ENCODE assay signal across 21 mouse cellular contexts in genomic region chr1:78641791-78642190, GRCm38 (mm10). TPM values are rescaled to one million over a fixed set of nuclear protein-coding genes. Genes with fewer than 3 reads are reported as not detected.
DNase-seq lines count a peak whose midpoint lies in the region; ATAC-seq and TF ChIP-seq lines count a peak whose summit lies in the region.
"Had no signal": no experiment of that assay in that cellular context is flagged by ENCODE, and none has a peak within 500 bp of the region (broad histone marks: within the 10 kb centered on the region; RNA-seq: fewer than 3 reads in every experiment).

No protein-coding gene starts in this region.

- 0 out of 2 replicates have a peak, but pooled peaks have one; percentile 14 for ATAC-seq in heart, embryonic 16.5 days (replicated peaks; ENCODE audit: extremely low read depth, insufficient read depth, low FRiP score)
- ATAC-seq in lung, embryonic 15.5 days (ENCODE audit: borderline replicate concordance, extremely low read depth, low FRiP score, low TSS enrichment): peak; percentile 49; the same call in 1 of the 2 replicates
- ATAC-seq in lung, postnatal 0 days: no peak
- ATAC-seq in midbrain, embryonic 11.5 days (ENCODE audit: low FRiP score): no peak
- no peak for ATAC-seq in midbrain, postnatal 0 days (ENCODE audit: low FRiP score)
- ATAC-seq: forebrain, embryonic 14.5 days had no signal

- H3K9ac ChIP-seq in heart, embryonic 16.5 days (ENCODE audit: low read length): no peak overlapping the region
- H3K9ac ChIP-seq in lung, embryonic 15.5 days: no peak overlapping the region
- H3K9ac ChIP-seq in lung, postnatal 0 days (replicated peaks; ENCODE audit: low read depth): no peak overlapping the region
- no peak overlapping the region for H3K9ac ChIP-seq in midbrain, embryonic 11.5 days (ENCODE audit: low read length)
- H3K9ac ChIP-seq in midbrain, postnatal 0 days (replicated peaks; ENCODE audit: low read length, poor library complexity, severe bottlenecking): no peak overlapping the region
- H3K9ac ChIP-seq: embryonic facial prominence, embryonic 13.5 days; embryonic facial prominence, embryonic 15.5 days; forebrain, embryonic 12.5 days had no signal

- WGBS in heart, embryonic 16.5 days: 91% methylated on average over 3 of the region's 3 CpGs
- 96% methylated on average over 3 of the region's 3 CpGs for WGBS in lung, embryonic 15.5 days
- 83% methylated on average over 3 of the region's 3 CpGs for WGBS in lung, postnatal 0 days
- WGBS in midbrain, embryonic 11.5 days: 95% methylated on average over 3 of the region's 3 CpGs
- 93% methylated on average over 3 of the region's 3 CpGs for WGBS in midbrain, postnatal 0 days

- no peak for TF ChIP-seq EP300 in lung, postnatal 0 days (IDR thresholded peaks at IDR 0.05)

- H3K4me2 ChIP-seq in heart, embryonic 16.5 days (ENCODE audit: low read depth, low read length): no peak overlapping the region
- no peak overlapping the region for H3K4me2 ChIP-seq in lung, embryonic 15.5 days
- H3K4me2 ChIP-seq in lung, postnatal 0 days (replicated peaks; ENCODE audit: low read depth, low read length): no peak overlapping the region
- no peak overlapping the region for H3K4me2 ChIP-seq in midbrain, embryonic 11.5 days
- no peak overlapping the region for H3K4me2 ChIP-seq in midbrain, postnatal 0 days (ENCODE audit: low read depth, low read length, poor library complexity, severe bottlenecking)
- H3K4me2 ChIP-seq: embryonic facial prominence, embryonic 13.5 days; embryonic facial prominence, embryonic 15.5 days; forebrain, embryonic 12.5 days had no signal

- 0 out of 2 replicates have a peak, but pooled peaks cover 2% of the 10 kb centered on the region for H3K9me3 ChIP-seq in heart, embryonic 16.5 days (replicated peaks; ENCODE audit: control insufficient read depth, low read length)
- H3K9me3 ChIP-seq in lung, embryonic 15.5 days: no peaks in the 10 kb centered on the region
- no peaks in the 10 kb centered on the region for H3K9me3 ChIP-seq in lung, postnatal 0 days (ENCODE audit: low read length)
- H3K9me3 ChIP-seq in midbrain, embryonic 11.5 days (ENCODE audit: control insufficient read depth, low read length): no peaks in the 10 kb centered on the region
- no peaks in the 10 kb centered on the region for H3K9me3 ChIP-seq in midbrain, postnatal 0 days (ENCODE audit: low read length)
- H3K9me3 ChIP-seq: embryonic facial prominence, embryonic 13.5 days; embryonic facial prominence, embryonic 15.5 days; forebrain, embryonic 10.5 days; forebrain, embryonic 12.5 days had no signal

- H3K36me3 ChIP-seq in heart, embryonic 16.5 days (ENCODE audit: control insufficient read depth, insufficient read depth): no peaks in the 10 kb centered on the region
- H3K36me3 ChIP-seq in lung, embryonic 15.5 days: no peaks in the 10 kb centered on the region
- H3K36me3 ChIP-seq in lung, postnatal 0 days (ENCODE audit: insufficient read depth, low read length): no peaks in the 10 kb centered on the region
- no peaks in the 10 kb centered on the region for H3K36me3 ChIP-seq in midbrain, embryonic 11.5 days (ENCODE audit: control insufficient read depth, insufficient read depth, low read length)
- H3K36me3 ChIP-seq in midbrain, postnatal 0 days (ENCODE audit: insufficient read depth, low read length): no peaks in the 10 kb centered on the region
- H3K36me3 ChIP-seq: embryonic facial prominence, embryonic 13.5 days; embryonic facial prominence, embryonic 15.5 days; forebrain, embryonic 10.5 days; forebrain, embryonic 12.5 days had no signal

- no peak overlapping the region for H3K27ac ChIP-seq in heart, embryonic 16.5 days (ENCODE audit: low read length)
- H3K27ac ChIP-seq in lung, embryonic 15.5 days: peak overlapping the region; percentile 21; the same call in 1 of the 2 replicates
- H3K27ac ChIP-seq in lung, postnatal 0 days (ENCODE audit: low read length): no peak overlapping the region
- no peak overlapping the region for H3K27ac ChIP-seq in midbrain, embryonic 11.5 days (ENCODE audit: low read depth, low read length)
- no peak overlapping the region for H3K27ac ChIP-seq in midbrain, postnatal 0 days (ENCODE audit: low read depth, low read length)
- H3K27ac ChIP-seq: embryonic facial prominence, embryonic 13.5 days; embryonic facial prominence, embryonic 15.5 days; forebrain, embryonic 10.5 days; forebrain, embryonic 12.5 days had no signal

- intact Hi-C loops in heart, postnatal 10 days (cut with DNase I): no loop called here

- no peaks in the 10 kb centered on the region for H3K27me3 ChIP-seq in heart, embryonic 16.5 days (ENCODE audit: control insufficient read depth, insufficient read depth, low read length)
- H3K27me3 ChIP-seq in lung, embryonic 15.5 days: no peaks in the 10 kb centered on the region
- no peaks in the 10 kb centered on the region for H3K27me3 ChIP-seq in lung, postnatal 0 days (replicated peaks; ENCODE audit: insufficient read depth, low read length)
- H3K27me3 ChIP-seq in midbrain, embryonic 11.5 days (ENCODE audit: control insufficient read depth, insufficient read depth, low read length): no peaks in the 10 kb centered on the region
- no peaks in the 10 kb centered on the region for H3K27me3 ChIP-seq in midbrain, postnatal 0 days (ENCODE audit: insufficient read depth, low read length)
- H3K27me3 ChIP-seq: embryonic facial prominence, embryonic 13.5 days; embryonic facial prominence, embryonic 15.5 days; forebrain, embryonic 12.5 days had no signal

- no peak overlapping the region for H3K4me3 ChIP-seq in heart, embryonic 16.5 days (ENCODE audit: low read length)
- H3K4me3 ChIP-seq in lung, embryonic 15.5 days: no peak overlapping the region
- H3K4me3 ChIP-seq in lung, postnatal 0 days (ENCODE audit: low read depth, low read length): no peak overlapping the region
- no peak overlapping the region for H3K4me3 ChIP-seq in midbrain, embryonic 11.5 days (ENCODE audit: low read depth, low read length)
- no peak overlapping the region for H3K4me3 ChIP-seq in midbrain, postnatal 0 days (ENCODE audit: low read depth, low read length)
- H3K4me3 ChIP-seq: embryonic facial prominence, embryonic 13.5 days; embryonic facial prominence, embryonic 15.5 days; erythroblast, embryonic 14.5 days; forebrain, embryonic 10.5 days; forebrain, embryonic 12.5 days had no signal

- no peak for DNase-seq in heart, postnatal 10 days
- no peak for DNase-seq in lung, postnatal 0 days (ENCODE audit: low spot score)
- DNase-seq in midbrain, embryonic 11.5 days (ENCODE audit: low spot score, missing footprints): peak; percentile 33
- DNase-seq in midbrain, postnatal 0 days (ENCODE audit: low spot score): no peak
- DNase-seq: adrenal gland, adult 2 months; adrenal gland, postnatal 25 days; cerebellum, adult 11 months; cerebellum, adult 18-20 months; cerebellum, adult 8-10 months; cerebellum, adult 9-11 months; cerebellum, postnatal 14 days; cerebellum, postnatal 36 days; embryo, embryonic 11 days had no signal

- TF ChIP-seq CTCF in lung, postnatal 0 days (IDR thresholded peaks at IDR 0.05): no peak
- TF ChIP-seq CTCF in midbrain, postnatal 0 days (IDR thresholded peaks at IDR 0.05): no peak

- no peaks in the 10 kb centered on the region for H3K4me1 ChIP-seq in heart, embryonic 16.5 days (ENCODE audit: control insufficient read depth, insufficient read depth, low read length)
- H3K4me1 ChIP-seq in lung, embryonic 15.5 days: 0 out of 2 replicates have a peak, but pooled peaks cover 7% of the 10 kb centered on the region
- H3K4me1 ChIP-seq in lung, postnatal 0 days (ENCODE audit: insufficient read depth, low read depth, low read length): no peaks in the 10 kb centered on the region
- no peaks in the 10 kb centered on the region for H3K4me1 ChIP-seq in midbrain, embryonic 11.5 days (ENCODE audit: control insufficient read depth, insufficient read depth, low read length)
- no peaks in the 10 kb centered on the region for H3K4me1 ChIP-seq in midbrain, postnatal 0 days (ENCODE audit: insufficient read depth, low read length)
- H3K4me1 ChIP-seq: forebrain, embryonic 10.5 days; forebrain, embryonic 12.5 days had no signal

RNA-seq across cellular contexts. Expression of gene Acsl3, which starts 15.8 kb away (rescaled TPM):
- polyA plus RNA-seq in heart, embryonic 16.5 days (2015; fragmentation: Nextera tagmentation; extraction: Ambion mirVana): 78.7 and 87.1 TPM in 2 replicates
- 10 to 100 TPM; 11.3 to 14.4 TPM for total RNA-seq in heart, postnatal 10 days (2021)
- 46.1 and 46.3 TPM in 2 replicates for polyA plus RNA-seq in lung, embryonic 15.5 days (2015; fragmentation: Nextera tagmentation; extraction: Ambion mirVana)
- 22.7 and 23.3 TPM in 2 replicates for polyA plus RNA-seq in lung, postnatal 0 days (2015; fragmentation: Nextera tagmentation; extraction: Ambion mirVana)
- 97.9 and 109 TPM in 2 replicates for polyA plus RNA-seq in midbrain, embryonic 11.5 days (2014; fragmentation: Nextera tagmentation; extraction: Ambion mirVana)
- total RNA-seq in midbrain, postnatal 0 days (2014; rRNA removed): 104 and 108 TPM in 2 replicates
- polyA plus RNA-seq in midbrain, postnatal 0 days (2015; fragmentation: Nextera tagmentation; extraction: Ambion mirVana): 87.5 and 89.2 TPM in 2 replicates

RNA-seq across cellular contexts. Expression of gene Utp14b, which starts 16.0 kb away (rescaled TPM):
- 1.8 and 2.2 TPM in 2 replicates for polyA plus RNA-seq in heart, embryonic 16.5 days (2015; fragmentation: Nextera tagmentation; extraction: Ambion mirVana)
- total RNA-seq in heart, postnatal 10 days (2021): 1 to 10 TPM; 2.8 to 3.1 TPM
- 3.4 and 3.7 TPM in 2 replicates for polyA plus RNA-seq in lung, embryonic 15.5 days (2015; fragmentation: Nextera tagmentation; extraction: Ambion mirVana)
- polyA plus RNA-seq in lung, postnatal 0 days (2015; fragmentation: Nextera tagmentation; extraction: Ambion mirVana): 0.96 and 0.97 TPM in 2 replicates
- 5.3 and 6.0 TPM in 2 replicates for polyA plus RNA-seq in midbrain, embryonic 11.5 days (2014; fragmentation: Nextera tagmentation; extraction: Ambion mirVana)
- total RNA-seq in midbrain, postnatal 0 days (2014; rRNA removed): 6.7 and 8.8 TPM in 2 replicates
- 1.8 and 2.4 TPM in 2 replicates for polyA plus RNA-seq in midbrain, postnatal 0 days (2015; fragmentation: Nextera tagmentation; extraction: Ambion mirVana)

Comparison
In these comparisons a context has a peak if more than half of its experiments do, and no peak if none do; other contexts are left out.
1. ATAC-seq: peak in heart, embryonic 16.5 days (single experiment) and lung, embryonic 15.5 days (single experiment); none in lung, postnatal 0 days (single experiment), midbrain, embryonic 11.5 days (single experiment) and midbrain, postnatal 0 days (single experiment).